Mouse (Mus musculus): Measurements from ENCODE around the gene Ucp3. TPM values are rescaled to one million over a fixed set of nuclear protein-coding genes. Genes with fewer than 3 reads are reported as not detected.

Ucp3 gene
- polyA plus RNA-seq, 1 experiment from 2014 or later, result not detected

GRCm38 (mm10) chr7:100501027-100501843 lies 28.4 kb downstream of the Ucp3 start:
- Histone ChIP-seq H3K9me3 (replicated peaks; ENCODE audit: control insufficient read depth, low read length, poor library complexity, severe bottlenecking) (no peaks in the 10 kb centered on the region), H3K36me3 (ENCODE audit: control insufficient read depth, insufficient read depth, low read length) (no peaks in the 10 kb centered on the region), H3K9ac (ENCODE audit: low read depth, low read length) (no peak overlapping the region), H3K27me3 (ENCODE audit: control insufficient read depth, insufficient read depth, low read depth, low read length) (no peaks in the 10 kb centered on the region), H3K4me1 (ENCODE audit: control insufficient read depth, insufficient read depth, low read length) (peaks cover 2% of the 10 kb centered on the region; the same call in 1 of the 2 replicates), H3K4me2 (ENCODE audit: low read length) (no peak overlapping the region), H3K27ac (ENCODE audit: low read length) (no peak overlapping the region), H3K4me3 (ENCODE audit: low read depth, low read length) (no peak overlapping the region)
- no peak for ATAC-seq
- WGBS, result 68% methylated on average over 6 of the region's 6 CpGs

GRCm38 (mm10) chr7:100501844-100502373 lies 29.1 kb downstream of the Ucp3 start:
- no peaks in the 10 kb centered on the region for H3K9me3 ChIP-seq (replicated peaks; ENCODE audit: control insufficient read depth, low read length, poor library complexity, severe bottlenecking)
- H3K4me3 ChIP-seq (ENCODE audit: low read depth, low read length), result no peak overlapping the region
- no peak overlapping the region for H3K4me2 ChIP-seq (ENCODE audit: low read length)
- H3K9ac ChIP-seq (ENCODE audit: low read depth, low read length), result no peak overlapping the region
- H3K4me1 ChIP-seq (ENCODE audit: control insufficient read depth, insufficient read depth, low read length), result no peaks in the 10 kb centered on the region
- H3K27me3 ChIP-seq (ENCODE audit: control insufficient read depth, insufficient read depth, low read depth, low read length), result no peaks in the 10 kb centered on the region
- WGBS, result 46% methylated on average over 2 of the region's 2 CpGs
- no peaks in the 10 kb centered on the region for H3K36me3 ChIP-seq (ENCODE audit: control insufficient read depth, insufficient read depth, low read length)
- no peak for ATAC-seq
- no peak overlapping the region for H3K27ac ChIP-seq (ENCODE audit: low read length)

- Histone ChIP-seq H3K9me3 (replicated peaks; ENCODE audit: control insufficient read depth, low read length, poor library complexity, severe bottlenecking) (no peaks in the 10 kb centered on the region), H3K9ac (ENCODE audit: low read depth, low read length) (no peak overlapping the region), H3K27ac (ENCODE audit: low read length) (no peak overlapping the region), H3K4me2 (ENCODE audit: low read length) (no peak overlapping the region), H3K36me3 (ENCODE audit: control insufficient read depth, insufficient read depth, low read length) (no peaks in the 10 kb centered on the region), H3K4me3 (ENCODE audit: low read depth, low read length) (no peak overlapping the region), H3K27me3 (ENCODE audit: control insufficient read depth, insufficient read depth, low read depth, low read length) (no peaks in the 10 kb centered on the region), H3K4me1 (ENCODE audit: control insufficient read depth, insufficient read depth, low read length) (no peaks in the 10 kb centered on the region)
- ATAC-seq, result no peak
- WGBS, result 85% methylated on average over 7 of the region's 7 CpGs
These were observed 29.7 kb downstream of the Ucp3 start for GRCm38 (mm10) chr7:100502374-100502922.

- H3K9ac ChIP-seq (ENCODE audit: low read depth, low read length), result no peak overlapping the region
- no peaks in the 10 kb centered on the region for H3K27me3 ChIP-seq (ENCODE audit: control insufficient read depth, insufficient read depth, low read depth, low read length)
- no peak overlapping the region for H3K4me2 ChIP-seq (ENCODE audit: low read length)
- WGBS, result 96% methylated on average over 5 of the region's 5 CpGs
- H3K9me3 ChIP-seq (replicated peaks; ENCODE audit: control insufficient read depth, low read length, poor library complexity, severe bottlenecking), result no peaks in the 10 kb centered on the region
- no peaks in the 10 kb centered on the region for H3K36me3 ChIP-seq (ENCODE audit: control insufficient read depth, insufficient read depth, low read length)
- H3K27ac ChIP-seq (ENCODE audit: low read length), result no peak overlapping the region
- ATAC-seq, result no peak
- no peak overlapping the region for H3K4me3 ChIP-seq (ENCODE audit: low read depth, low read length)
- H3K4me1 ChIP-seq (ENCODE audit: control insufficient read depth, insufficient read depth, low read length), result no peaks in the 10 kb centered on the region
These were observed 30.3 kb downstream of the Ucp3 start for GRCm38 (mm10) chr7:100503076-100503475.

GRCm38 (mm10) chr7:100504740-100505487 lies 32.1 kb downstream of the Ucp3 start:
- Histone ChIP-seq H3K9ac (ENCODE audit: low read depth, low read length) (no peak overlapping the region), H3K4me2 (ENCODE audit: low read length) (no peak overlapping the region), H3K27me3 (ENCODE audit: control insufficient read depth, insufficient read depth, low read depth, low read length) (no peaks in the 10 kb centered on the region), H3K27ac (ENCODE audit: low read length) (no peak overlapping the region), H3K36me3 (ENCODE audit: control insufficient read depth, insufficient read depth, low read length) (no peaks in the 10 kb centered on the region), H3K4me1 (ENCODE audit: control insufficient read depth, insufficient read depth, low read length) (no peaks in the 10 kb centered on the region), H3K9me3 (replicated peaks; ENCODE audit: control insufficient read depth, low read length, poor library complexity, severe bottlenecking) (no peaks in the 10 kb centered on the region), H3K4me3 (ENCODE audit: low read depth, low read length) (no peak overlapping the region)
- no peak for ATAC-seq
- 86% methylated on average over 13 of the region's 13 CpGs for WGBS

- no peak for ATAC-seq
- no peaks in the 10 kb centered on the region for H3K4me1 ChIP-seq (ENCODE audit: control insufficient read depth, insufficient read depth, low read length)
These were observed 33.7 kb downstream of the Ucp3 start for GRCm38 (mm10) chr7:100506494-100506893.

GRCm38 (mm10) chr7:100508670-100509069 lies 35.9 kb downstream of the Ucp3 start:
- no peak overlapping the region for H3K4me3 ChIP-seq (ENCODE audit: low read depth, low read length)
- no peak overlapping the region for H3K27ac ChIP-seq (ENCODE audit: low read length)
- no peaks in the 10 kb centered on the region for H3K9me3 ChIP-seq (replicated peaks; ENCODE audit: control insufficient read depth, low read length, poor library complexity, severe bottlenecking)
- H3K4me1 ChIP-seq (ENCODE audit: control insufficient read depth, insufficient read depth, low read length), result no peaks in the 10 kb centered on the region
- no peak overlapping the region for H3K4me2 ChIP-seq (ENCODE audit: low read length)
- H3K36me3 ChIP-seq (ENCODE audit: control insufficient read depth, insufficient read depth, low read length), result no peaks in the 10 kb centered on the region
- WGBS, result 87% methylated on average over 3 of the region's 3 CpGs
- no peak for ATAC-seq
- no peak overlapping the region for H3K9ac ChIP-seq (ENCODE audit: low read depth, low read length)
- H3K27me3 ChIP-seq (ENCODE audit: control insufficient read depth, insufficient read depth, low read depth, low read length), result no peaks in the 10 kb centered on the region

More at GRCm38 (mm10) chr7:100506494-100506893, 33.7 kb downstream of the Ucp3 start:
- H3K9ac ChIP-seq (ENCODE audit: low read depth, low read length), result no peak overlapping the region
- no peaks in the 10 kb centered on the region for H3K27me3 ChIP-seq (ENCODE audit: control insufficient read depth, insufficient read depth, low read depth, low read length)
- 78% methylated on average over 4 of the region's 4 CpGs for WGBS
- H3K27ac ChIP-seq (ENCODE audit: low read length), result no peak overlapping the region
- no peaks in the 10 kb centered on the region for H3K36me3 ChIP-seq (ENCODE audit: control insufficient read depth, insufficient read depth, low read length)
- H3K9me3 ChIP-seq (replicated peaks; ENCODE audit: control insufficient read depth, low read length, poor library complexity, severe bottlenecking), result no peaks in the 10 kb centered on the region
- H3K4me3 ChIP-seq (ENCODE audit: low read depth, low read length), result no peak overlapping the region
- no peak overlapping the region for H3K4me2 ChIP-seq (ENCODE audit: low read length)

- Histone ChIP-seq H3K27me3 (ENCODE audit: control insufficient read depth, insufficient read depth, low read depth, low read length) (no peaks in the 10 kb centered on the region), H3K4me1 (ENCODE audit: control insufficient read depth, insufficient read depth, low read length) (no peaks in the 10 kb centered on the region), H3K9me3 (replicated peaks; ENCODE audit: control insufficient read depth, low read length, poor library complexity, severe bottlenecking) (no peaks in the 10 kb centered on the region), H3K9ac (ENCODE audit: low read depth, low read length) (no peak overlapping the region), H3K4me3 (ENCODE audit: low read depth, low read length) (no peak overlapping the region), H3K36me3 (ENCODE audit: control insufficient read depth, insufficient read depth, low read length) (no peaks in the 10 kb centered on the region), H3K27ac (ENCODE audit: low read length) (no peak overlapping the region), H3K4me2 (ENCODE audit: low read length) (no peak overlapping the region)
- ATAC-seq, result no peak
- WGBS, result 86% methylated on average over 8 of the region's 8 CpGs
These were observed 38.8 kb downstream of the Ucp3 start for GRCm38 (mm10) chr7:100511602-100512001.
